Mouse (Mus musculus): ENCODE measurements around the gene 6430548M08Rik. TPM values are rescaled to one million over a fixed set of nuclear protein-coding genes. Genes with fewer than 3 reads are reported as not detected.

Gene 6430548M08Rik
- polyA plus RNA-seq, 1 experiment from 2014 or later, result 6.7 TPM

GRCm38 (mm10) chr8:120184366-120184765 is 70.4 kb downstream of the 6430548M08Rik start:
- Histone ChIP-seq H3K27ac (ENCODE audit: low read length) (peak overlapping the region; percentile 17; the same call in 1 of the 2 replicates), H3K9ac (replicated peaks; ENCODE audit: low read length) (no peak overlapping the region), H3K4me3 (ENCODE audit: low read length) (no peak overlapping the region), H3K4me2 (replicated peaks; ENCODE audit: low read depth, low read length) (no peak overlapping the region; the same call in 1 of the 2 replicates), H3K4me1 (ENCODE audit: insufficient read depth, low read length) (peaks cover 42% of the 10 kb centered on the region), H3K27me3 (ENCODE audit: insufficient read depth, low read length) (no peaks in the 10 kb centered on the region), H3K36me3 (ENCODE audit: insufficient read depth, low read length) (no peaks in the 10 kb centered on the region), H3K9me3 (ENCODE audit: low read length) (no peaks in the 10 kb centered on the region)
- 15% methylated on average over 8 of the region's 9 CpGs for WGBS
- no peak for ATAC-seq (ENCODE audit: low FRiP score, low TSS enrichment)

- Histone ChIP-seq H3K4me2 (replicated peaks; ENCODE audit: low read depth, low read length) (no peak overlapping the region; the same call in 1 of the 2 replicates), H3K27me3 (ENCODE audit: insufficient read depth, low read length) (no peaks in the 10 kb centered on the region), H3K9ac (replicated peaks; ENCODE audit: low read length) (0 out of 2 replicates have a peak overlapping the region, but pooled peaks have one; percentile 37), H3K4me3 (ENCODE audit: low read length) (no peak overlapping the region), H3K4me1 (ENCODE audit: insufficient read depth, low read length) (peaks cover 48% of the 10 kb centered on the region), H3K36me3 (ENCODE audit: insufficient read depth, low read length) (no peaks in the 10 kb centered on the region), H3K27ac (ENCODE audit: low read length) (peak overlapping the region; percentile 29; the same call in 1 of the 2 replicates), H3K9me3 (ENCODE audit: low read length) (no peaks in the 10 kb centered on the region)
- WGBS, result 16% methylated on average over 17 of the region's 17 CpGs
- no peak; the same call in 1 of the 2 replicates for ATAC-seq (ENCODE audit: low FRiP score, low TSS enrichment)
Measured at GRCm38 (mm10) chr8:120184850-120185792, 71.2 kb downstream of the 6430548M08Rik start.

DNA sequence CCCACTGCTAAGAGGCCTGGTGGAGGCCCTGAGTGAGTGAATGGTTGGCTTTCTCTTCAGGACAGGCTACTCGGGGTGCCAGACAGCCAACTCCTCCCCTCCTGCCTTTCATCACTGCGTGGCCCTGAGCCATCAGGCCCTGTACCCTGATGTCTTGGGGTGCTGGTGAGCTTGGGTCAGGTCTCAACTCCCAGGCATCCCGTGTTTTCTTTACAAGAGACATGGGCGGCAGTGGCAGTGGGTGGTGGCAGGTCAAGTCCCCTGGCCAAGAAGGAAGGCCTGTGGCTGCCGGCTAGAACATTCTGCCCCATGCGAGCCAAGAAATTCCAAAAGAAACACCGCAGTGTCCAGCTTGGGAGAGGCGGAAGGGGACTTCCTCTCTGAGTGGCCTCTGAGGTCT is 72.5 kb downstream of the 6430548M08Rik start:
- Histone ChIP-seq H3K4me1 (ENCODE audit: insufficient read depth, low read length) (peaks cover 59% of the 10 kb centered on the region), H3K27ac (ENCODE audit: low read length) (no peak overlapping the region)

DNA sequence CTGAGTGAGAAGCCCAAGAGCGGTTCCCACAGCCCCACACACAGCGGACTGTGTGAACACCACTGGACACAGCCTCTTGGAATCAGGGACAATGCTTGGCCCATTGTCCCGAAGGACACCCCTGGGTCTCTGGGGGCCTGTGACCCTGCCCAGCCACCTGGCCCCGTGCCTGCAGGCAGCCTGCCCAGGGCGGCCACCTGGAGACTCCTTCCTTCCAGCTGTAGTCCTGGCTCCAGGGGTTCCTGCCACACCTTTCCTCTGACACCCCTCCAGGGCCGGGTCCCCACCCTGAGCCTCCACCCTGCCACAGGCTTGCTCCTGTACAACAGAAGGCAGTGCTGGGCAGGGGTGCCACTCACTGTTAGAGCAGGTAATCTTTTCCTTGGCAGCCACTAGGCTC is 74.6 kb downstream of the 6430548M08Rik start:
- H3K4me1 ChIP-seq (ENCODE audit: insufficient read depth, low read length), result peaks cover 62% of the 10 kb centered on the region
- H3K9ac ChIP-seq (replicated peaks; ENCODE audit: low read length), result no peak overlapping the region

More for the DNA sequence above, 72.5 kb downstream of the 6430548M08Rik start:
- H3K9me3 ChIP-seq (ENCODE audit: low read length), result no peaks in the 10 kb centered on the region
- no peak overlapping the region for H3K4me2 ChIP-seq (replicated peaks; ENCODE audit: low read depth, low read length)
- H3K27me3 ChIP-seq (ENCODE audit: insufficient read depth, low read length), result no peaks in the 10 kb centered on the region
- 63% methylated on average over 8 of the region's 8 CpGs for WGBS
- no peak for ATAC-seq (ENCODE audit: low FRiP score, low TSS enrichment)
- H3K4me3 ChIP-seq (ENCODE audit: low read length), result no peak overlapping the region
- H3K36me3 ChIP-seq (ENCODE audit: insufficient read depth, low read length), result no peaks in the 10 kb centered on the region
- no peak overlapping the region for H3K9ac ChIP-seq (replicated peaks; ENCODE audit: low read length)

GRCm38 (mm10) chr8:120189440-120189839 is 75.5 kb downstream of the 6430548M08Rik start:
- H3K9ac ChIP-seq (replicated peaks; ENCODE audit: low read length), result no peak overlapping the region; the same call in 1 of the 2 replicates
- H3K36me3 ChIP-seq (ENCODE audit: insufficient read depth, low read length), result no peaks in the 10 kb centered on the region
- H3K4me2 ChIP-seq (replicated peaks; ENCODE audit: low read depth, low read length), result no peak overlapping the region
- no peaks in the 10 kb centered on the region for H3K27me3 ChIP-seq (ENCODE audit: insufficient read depth, low read length)
- no peak overlapping the region for H3K4me3 ChIP-seq (ENCODE audit: low read length)
- WGBS, result 65% methylated on average over 6 of the region's 6 CpGs
- peaks cover 56% of the 10 kb centered on the region for H3K4me1 ChIP-seq (ENCODE audit: insufficient read depth, low read length)
- ATAC-seq (ENCODE audit: low FRiP score, low TSS enrichment), result no peak
- no peak overlapping the region for H3K27ac ChIP-seq (ENCODE audit: low read length)
- no peaks in the 10 kb centered on the region; the same call in 1 of the 2 replicates for H3K9me3 ChIP-seq (ENCODE audit: low read length)

More for the DNA sequence above, 74.6 kb downstream of the 6430548M08Rik start:
- Histone ChIP-seq H3K36me3 (ENCODE audit: insufficient read depth, low read length) (no peaks in the 10 kb centered on the region), H3K27ac (ENCODE audit: low read length) (no peak overlapping the region), H3K4me2 (replicated peaks; ENCODE audit: low read depth, low read length) (no peak overlapping the region), H3K9me3 (ENCODE audit: low read length) (no peaks in the 10 kb centered on the region; the same call in 1 of the 2 replicates), H3K4me3 (ENCODE audit: low read length) (no peak overlapping the region), H3K27me3 (ENCODE audit: insufficient read depth, low read length) (no peaks in the 10 kb centered on the region)
- 86% methylated on average over 6 of the region's 6 CpGs for WGBS
- no peak for ATAC-seq (ENCODE audit: low FRiP score, low TSS enrichment)

DNA sequence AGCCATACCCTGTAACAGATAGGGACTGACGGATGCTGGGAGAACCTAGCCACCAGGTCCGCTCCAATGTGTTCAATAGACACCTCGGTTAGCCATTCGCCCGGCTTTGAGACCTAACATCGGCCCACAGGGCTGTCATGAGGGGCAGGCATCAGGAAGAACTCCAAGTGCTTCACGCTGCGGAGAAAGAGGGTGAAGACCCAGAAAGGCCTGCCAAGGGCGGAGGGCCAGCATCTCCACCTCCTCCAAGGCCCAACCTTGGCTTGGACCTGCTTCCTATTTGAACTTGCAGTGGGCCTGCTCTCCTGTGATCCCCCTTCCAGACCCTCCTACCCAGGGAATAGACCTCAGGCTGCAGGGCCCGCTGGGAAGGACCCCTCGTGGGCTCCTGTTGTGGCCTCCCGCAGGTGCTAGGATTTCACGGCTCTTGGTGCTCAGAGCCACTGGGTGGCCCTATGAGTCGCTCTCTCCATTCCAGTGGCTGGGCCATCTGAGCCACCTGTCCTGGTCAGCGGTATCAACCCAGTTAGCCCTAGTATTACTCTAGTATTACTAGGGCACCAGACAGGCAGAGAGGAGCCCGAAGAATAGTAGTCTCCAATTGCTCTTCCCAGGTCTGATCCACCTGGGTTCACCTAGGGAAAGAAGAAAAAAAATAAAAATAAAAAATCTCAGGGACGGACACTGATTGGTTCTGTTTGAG is 76.3 kb downstream of the 6430548M08Rik start:
- H3K9ac ChIP-seq (replicated peaks; ENCODE audit: low read length), result no peak overlapping the region
- no peak overlapping the region for H3K4me2 ChIP-seq (replicated peaks; ENCODE audit: low read depth, low read length)
- peak overlapping the region; percentile 23; the same call in 1 of the 2 replicates for H3K27ac ChIP-seq (ENCODE audit: low read length)
- no peaks in the 10 kb centered on the region for H3K27me3 ChIP-seq (ENCODE audit: insufficient read depth, low read length)
- no peaks in the 10 kb centered on the region; the same call in 1 of the 2 replicates for H3K9me3 ChIP-seq (ENCODE audit: low read length)
- H3K36me3 ChIP-seq (ENCODE audit: insufficient read depth, low read length), result no peaks in the 10 kb centered on the region
- H3K4me1 ChIP-seq (ENCODE audit: insufficient read depth, low read length), result peaks cover 48% of the 10 kb centered on the region
- 80% methylated on average over 17 of the region's 17 CpGs for WGBS
- no peak for ATAC-seq (ENCODE audit: low FRiP score, low TSS enrichment)
- H3K4me3 ChIP-seq (ENCODE audit: low read length), result no peak overlapping the region

DNA sequence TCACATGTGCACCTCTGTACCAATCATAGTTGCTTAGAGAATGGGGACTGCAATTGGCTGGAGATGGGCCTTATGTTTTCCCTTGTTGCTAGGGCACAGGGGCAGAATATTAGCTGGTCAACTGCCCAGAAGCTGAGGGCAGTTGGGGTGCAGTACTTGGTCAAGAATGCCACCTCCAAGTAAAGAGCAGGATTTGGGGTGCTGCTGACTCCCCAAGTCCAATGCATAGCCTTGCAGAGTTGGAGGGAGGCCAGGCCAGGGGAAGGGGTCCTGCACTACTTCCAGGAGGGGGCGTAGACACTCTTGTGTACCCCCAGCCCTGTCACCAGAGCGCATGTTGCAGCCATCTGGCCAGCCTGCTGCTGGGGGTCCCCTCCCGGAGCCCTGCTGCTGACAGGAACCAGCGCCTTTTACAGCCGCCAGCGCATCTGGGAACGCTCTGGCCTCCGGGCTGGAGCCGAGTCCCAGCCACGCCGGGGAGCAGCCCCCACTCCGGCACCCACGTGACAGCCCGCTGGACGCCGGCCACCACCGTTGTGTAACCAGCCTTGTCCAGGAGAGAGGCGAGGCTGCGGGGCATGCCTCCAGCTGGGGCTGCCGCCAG is 77.0 kb downstream of the 6430548M08Rik start:
- Histone ChIP-seq H3K4me1 (ENCODE audit: insufficient read depth, low read length) (peaks cover 41% of the 10 kb centered on the region), H3K27me3 (ENCODE audit: insufficient read depth, low read length) (no peaks in the 10 kb centered on the region), H3K4me3 (ENCODE audit: low read length) (peak overlapping the region; percentile 27), H3K9me3 (ENCODE audit: low read length) (no peaks in the 10 kb centered on the region; the same call in 1 of the 2 replicates), H3K36me3 (ENCODE audit: insufficient read depth, low read length) (no peaks in the 10 kb centered on the region), H3K4me2 (replicated peaks; ENCODE audit: low read depth, low read length) (peak overlapping the region; percentile 50), H3K9ac (replicated peaks; ENCODE audit: low read length) (peak overlapping the region; percentile 52), H3K27ac (ENCODE audit: low read length) (peak overlapping the region; percentile 81)
- peak; percentile 94 for ATAC-seq (ENCODE audit: low FRiP score, low TSS enrichment)
- WGBS, result 20% methylated on average over 20 of the region's 20 CpGs

- H3K9ac ChIP-seq (replicated peaks; ENCODE audit: low read length), result no peak overlapping the region
- H3K4me1 ChIP-seq (ENCODE audit: insufficient read depth, low read length), result peaks cover 35% of the 10 kb centered on the region
- WGBS, result 73% methylated on average over 5 of the region's 5 CpGs
- no peaks in the 10 kb centered on the region; the same call in 1 of the 2 replicates for H3K9me3 ChIP-seq (ENCODE audit: low read length)
- H3K4me2 ChIP-seq (replicated peaks; ENCODE audit: low read depth, low read length), result no peak overlapping the region
- no peaks in the 10 kb centered on the region for H3K27me3 ChIP-seq (ENCODE audit: insufficient read depth, low read length)
- peak overlapping the region; percentile 81 for H3K27ac ChIP-seq (ENCODE audit: low read length)
- H3K36me3 ChIP-seq (ENCODE audit: insufficient read depth, low read length), result no peaks in the 10 kb centered on the region
- ATAC-seq (ENCODE audit: low FRiP score, low TSS enrichment), result no peak
- H3K4me3 ChIP-seq (ENCODE audit: low read length), result no peak overlapping the region
Measured at GRCm38 (mm10) chr8:120191633-120192032, 77.7 kb downstream of the 6430548M08Rik start.

- Histone ChIP-seq H3K9me3 (ENCODE audit: low read length) (no peaks in the 10 kb centered on the region; the same call in 1 of the 2 replicates), H3K9ac (replicated peaks; ENCODE audit: low read length) (no peak overlapping the region), H3K36me3 (ENCODE audit: insufficient read depth, low read length) (no peaks in the 10 kb centered on the region), H3K4me2 (replicated peaks; ENCODE audit: low read depth, low read length) (no peak overlapping the region), H3K4me1 (ENCODE audit: insufficient read depth, low read length) (peaks cover 32% of the 10 kb centered on the region), H3K27me3 (ENCODE audit: insufficient read depth, low read length) (no peaks in the 10 kb centered on the region), H3K4me3 (ENCODE audit: low read length) (no peak overlapping the region), H3K27ac (ENCODE audit: low read length) (no peak overlapping the region; the same call in 1 of the 2 replicates)
- WGBS, result 97% methylated on average over 5 of the region's 5 CpGs
- no peak for ATAC-seq (ENCODE audit: low FRiP score, low TSS enrichment)
Measured at GRCm38 (mm10) chr8:120192118-120192517, 78.2 kb downstream of the 6430548M08Rik start.
